Mouse (Mus musculus) bone marrow, adult 2 months (tissue): ENCODE measurements around the gene Arntl2. TPM values are rescaled to one million over a fixed set of nuclear protein-coding genes. Genes with fewer than 3 reads are reported as not detected.

Source experiments
- H3K27ac ChIP-seq: fragments of 200-500 bp; 2 replicates; pipeline ENCODE4 v1.5.1; 2012; ENCODE audit warnings: low read depth, mild to moderate bottlenecking, control low read depth, inconsistent platforms, low read length; ENCODE audit not compliant: control insufficient read depth, poor library complexity, insufficient read depth
- H3K4me1 ChIP-seq: fragments of 200-500 bp; 2 replicates; pipeline ENCODE4 v1.6.1; 2011; ENCODE audit warnings: low read length; ENCODE audit not compliant: control insufficient read depth, insufficient read depth
- H3K4me3 ChIP-seq: fragments of 200-500 bp; replicated peaks from 2 replicates; pipeline ENCODE3; 2011; ENCODE audit warnings: mild to moderate bottlenecking, low read depth, low read length, control low read depth; ENCODE audit not compliant: control insufficient read depth
- CTCF ChIP-seq: fragments of 200-500 bp; IDR thresholded peaks from 2 replicates; pipeline ENCODE4 v1.5.1; 2011; ENCODE audit warnings: low read length, control low read depth; ENCODE audit not compliant: control insufficient read depth, insufficient read depth
- POLR2A ChIP-seq: fragments of 200-500 bp; IDR thresholded peaks from 2 replicates; pipeline ENCODE4 v1.6.1; 2011; ENCODE audit warnings: low read depth, mild to moderate bottlenecking, control low read depth, low read length, borderline replicate concordance; ENCODE audit not compliant: control insufficient read depth
- WGBS: fragments of 180-500 bp; shearing (Covaris S2); methylation state at CpG from one replicate; pipeline ENCODE4 v1.1.7; 2018; 5-methylcytosine and 5-hydroxymethylcytosine counted together
- polyA plus RNA-seq: library from polyadenylated mRNA; stranded (reverse); fragments of >200 nt; gene quantifications from 2 replicates; pipeline ENCODE4 v1.2.4, GENCODE M21; 2011; ENCODE audit warnings: low replicate concordance; ENCODE audit not compliant: missing spikeins, insufficient read depth, insufficient read length

Arntl2 gene
- polyA plus RNA-seq, 1 experiment = 0.85 TPM

DNA sequence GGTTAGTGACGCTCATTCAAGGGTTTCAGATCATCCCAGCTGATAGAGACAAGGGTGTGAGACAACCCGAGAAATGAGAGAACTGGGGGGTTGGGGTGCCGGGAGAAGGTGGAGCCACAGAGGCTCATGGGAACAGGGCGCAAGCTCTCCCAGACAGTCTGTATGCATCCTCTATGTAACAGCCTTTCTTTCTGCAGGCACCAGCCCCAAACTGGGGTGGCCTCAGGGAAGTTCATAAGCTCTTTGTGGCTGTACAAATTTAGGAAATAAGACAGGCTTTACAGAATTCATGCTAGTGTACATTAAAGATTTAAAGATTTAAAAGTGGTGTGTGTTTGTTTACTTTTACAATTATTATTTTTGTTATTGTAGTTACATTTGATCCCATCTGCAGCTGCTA, 84.4 kb downstream of the Arntl2 start:
- H3K27ac ChIP-seq = no peak overlapping the region
- 71% methylated on average over 4 of the region's 4 CpGs for WGBS
- no peak overlapping the region for H3K4me3 ChIP-seq
- H3K4me1 ChIP-seq = no peaks in the 10 kb centered on the region
- no peak for TF ChIP-seq CTCF
- no peak for TF ChIP-seq POLR2A

DNA sequence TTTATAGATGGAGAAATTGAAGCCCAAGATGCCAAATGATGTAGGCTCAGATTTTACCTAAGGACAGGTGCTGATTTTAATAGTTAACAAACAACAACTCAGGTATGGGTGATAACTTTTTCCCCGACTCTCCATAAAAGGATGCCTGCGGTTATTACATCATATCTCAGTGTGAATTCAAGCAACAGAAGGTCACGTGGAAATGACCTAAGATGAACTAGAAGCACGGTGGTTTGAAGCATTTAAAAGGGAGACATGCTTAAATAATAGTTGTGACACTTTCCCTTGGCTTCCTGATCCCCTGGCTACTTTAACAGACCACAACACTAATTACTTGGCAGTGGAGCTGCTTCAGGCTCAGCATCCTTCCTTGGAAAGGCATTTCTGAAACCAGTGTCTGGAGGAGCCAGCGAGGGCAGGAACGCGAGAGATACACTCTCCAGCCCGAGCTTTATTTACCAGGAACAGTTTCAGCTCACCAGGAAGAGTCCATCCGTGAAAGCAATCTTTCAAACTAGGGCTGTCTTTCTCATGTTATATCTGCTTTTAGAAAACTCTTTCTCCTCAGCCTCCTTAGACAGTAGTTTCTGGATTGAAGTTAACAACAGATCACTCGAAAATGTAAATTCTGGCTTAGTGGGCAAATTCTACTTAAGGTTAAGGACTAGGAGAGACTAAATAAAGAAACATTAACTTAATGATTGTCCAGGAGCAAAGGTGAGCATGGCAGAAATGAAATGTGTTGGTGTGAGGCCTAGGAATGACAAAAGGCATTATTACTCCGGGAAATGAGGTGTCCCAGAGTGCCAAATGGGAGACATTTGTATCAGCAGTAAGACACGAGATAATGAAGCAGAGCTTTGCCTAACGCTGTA, 86.3 kb downstream of the Arntl2 start:
- 67% methylated on average over 13 of the region's 13 CpGs for WGBS
- no peak overlapping the region for H3K4me3 ChIP-seq
- TF ChIP-seq POLR2A = no peak
- no peak for TF ChIP-seq CTCF
- no peaks in the 10 kb centered on the region for H3K4me1 ChIP-seq
- no peak overlapping the region for H3K27ac ChIP-seq

Other genes with a start within 250 kb of the Arntl2 start
- 87.9 and 99.6 TPM in 2 replicates for gene Fgfr1op2, start 218.9 kb upstream of the Arntl2 start, polyA plus RNA-seq
- gene Ints13, start 218.2 kb upstream of the Arntl2 start, polyA plus RNA-seq = 44.2 and 89.4 TPM in 2 replicates
- gene Med21, start 153.5 kb upstream of the Arntl2 start, polyA plus RNA-seq = 30.1 and 31.3 TPM in 2 replicates
- 19.5 and 20.1 TPM in 2 replicates for gene Tm7sf3, start 153.2 kb upstream of the Arntl2 start, polyA plus RNA-seq
- gene Stk38l, start 71.1 kb upstream of the Arntl2 start, polyA plus RNA-seq = 5.1 and 12.4 TPM in 2 replicates
- gene Smco2, start 54.0 kb downstream of the Arntl2 start, polyA plus RNA-seq = not detected in 2 replicates
- 9.3 and 15.5 TPM in 2 replicates for gene Ppfibp1, start 92.4 kb downstream of the Arntl2 start, polyA plus RNA-seq
- not detected in 2 replicates for gene 1700034J05Rik, start 158.4 kb downstream of the Arntl2 start, polyA plus RNA-seq
- gene Rep15, start 236.5 kb downstream of the Arntl2 start, polyA plus RNA-seq = 0.59 TPM in 1 of 2 replicates, not detected in the other
- gene Mrps35, start 246.7 kb downstream of the Arntl2 start, polyA plus RNA-seq = 32.3 and 41.9 TPM in 2 replicates